Mouse (Mus musculus): ENCODE data around the gene Lmna. TPM values are rescaled to one million over a fixed set of nuclear protein-coding genes. Genes with fewer than 3 reads are reported as not detected.
A peak's percentile ranks its signal among the peaks of the same experiment; 100 is the strongest.

The Lmna gene
- total RNA-seq, 1 experiment from 2014 or later, result 99.3 TPM

- DNase-seq, result no peak
Measured at GRCm38 (mm10) chr3:88540085-88540484, 30.3 kb upstream of the Lmna start.

GRCm38 (mm10) chr3:88539397-88539796 lies 29.6 kb upstream of the Lmna start:
- DNase-seq, result no peak

- no peak for DNase-seq
Measured at GRCm38 (mm10) chr3:88538271-88539145, 28.8 kb upstream of the Lmna start.

- no peak for DNase-seq
Measured at GRCm38 (mm10) chr3:88537146-88537545, 27.4 kb upstream of the Lmna start.

- DNase-seq, result peak; percentile 86
Measured at GRCm38 (mm10) chr3:88536103-88536930, 26.6 kb upstream of the Lmna start.

- DNase-seq, result no peak
Measured at GRCm38 (mm10) chr3:88535527-88535926, 25.8 kb upstream of the Lmna start.

- no peak for DNase-seq
Measured at GRCm38 (mm10) chr3:88535005-88535404, 25.2 kb upstream of the Lmna start.

- no peak for DNase-seq
Measured at GRCm38 (mm10) chr3:88533706-88534105, 23.9 kb upstream of the Lmna start.

GRCm38 (mm10) chr3:88532689-88533511 lies 23.1 kb upstream of the Lmna start:
- DNase-seq, result peak; percentile 52

- DNase-seq, result no peak
Measured at GRCm38 (mm10) chr3:88532299-88532674, 22.5 kb upstream of the Lmna start, which contains the start of gene Mex3a. Mex3a (plus strand) TSS chr3:88532395.

GRCm38 (mm10) chr3:88531348-88532298 lies 21.9 kb upstream of the Lmna start:
- DNase-seq, result peak; percentile 93

- no peak for DNase-seq
Measured at GRCm38 (mm10) chr3:88530082-88530864, 20.5 kb upstream of the Lmna start.

- no peak for DNase-seq
Measured at GRCm38 (mm10) chr3:88529204-88530000, 19.6 kb upstream of the Lmna start.

GRCm38 (mm10) chr3:88528646-88529045 lies 18.9 kb upstream of the Lmna start:
- no peak for DNase-seq

GRCm38 (mm10) chr3:88527565-88527964 lies 17.8 kb upstream of the Lmna start:
- DNase-seq, result peak; percentile 37

- DNase-seq, result peak; percentile 94
Measured at GRCm38 (mm10) chr3:88526157-88527131, 16.7 kb upstream of the Lmna start.

GRCm38 (mm10) chr3:88525021-88525420 lies 15.3 kb upstream of the Lmna start:
- no peak for DNase-seq

GRCm38 (mm10) chr3:88523027-88523426 lies 13.3 kb upstream of the Lmna start:
- no peak for DNase-seq
